Mouse (Mus musculus) MEL (cell line): ENCODE measurements around the gene Tnc. TPM values are rescaled to one million over a fixed set of nuclear protein-coding genes. Genes with fewer than 3 reads are reported as not detected.

Source experiments
- DNase-seq: peaks from one replicate; pipeline ENCODE4 v3.0.0; 2011; ENCODE audit warnings: low read depth, low spot score
- H3K27ac ChIP-seq: 2 replicates; pipeline ENCODE4 v1.5.1; 2012; ENCODE audit warnings: low read depth, mild to moderate bottlenecking, control low read depth, low read length, moderate library complexity; ENCODE audit not compliant: control insufficient read depth
- H3K27me3 ChIP-seq, 2 experiments: fragments of 150-350 bp in 1 of 2; sonication (generic) in 1 of 2; 2 replicates each; pipeline ENCODE4 v1.6.1; 2012; ENCODE audit warnings: low read length in 2 of 2, mild to moderate bottlenecking in 2 of 2, improper control_type of control experiment in 1 of 2, moderate library complexity in 1 of 2; ENCODE audit not compliant: insufficient read depth in 2 of 2, control insufficient read depth in 1 of 2
- H3K36me3 ChIP-seq, 2 experiments: 2 replicates each; pipeline ENCODE4 v1.6.1; 2012 to 2014; ENCODE audit warnings: low read length in 2 of 2, improper control_type of control experiment in 1 of 2, inconsistent platforms in 1 of 2, mild to moderate bottlenecking in 1 of 2; ENCODE audit not compliant: insufficient read depth in 2 of 2, control insufficient read depth in 1 of 2
- H3K4me1 ChIP-seq, 2 experiments: fragments of 150-350 bp in 1 of 2; sonication (generic) in 1 of 2; 2 replicates each; pipeline ENCODE4 v1.6.1; 2012; ENCODE audit warnings: low read length in 2 of 2, improper control_type of control experiment in 1 of 2, mild to moderate bottlenecking in 1 of 2; ENCODE audit not compliant: insufficient read depth in 2 of 2, control insufficient read depth in 1 of 2
- H3K4me3 ChIP-seq, 2 experiments: fragments of 150-350 bp in 1 of 2; sonication (generic) in 1 of 2; 2 replicates each; pipeline ENCODE4 v1.5.1; 2012; ENCODE audit warnings: low read depth in 2 of 2, low read length in 2 of 2, mild to moderate bottlenecking in 2 of 2, moderate library complexity in 2 of 2, control low read depth in 1 of 2, improper control_type of control experiment in 1 of 2; ENCODE audit not compliant: control insufficient read depth in 1 of 2, insufficient read depth in 1 of 2
- H3K79me2 ChIP-seq: 2 replicates; pipeline ENCODE4 v1.6.1; 2012; ENCODE audit warnings: mild to moderate bottlenecking, low read length, moderate library complexity; ENCODE audit not compliant: control insufficient read depth, poor library complexity, insufficient read depth
- H3K9ac ChIP-seq: 2 replicates; pipeline ENCODE4 v1.6.1; 2012; ENCODE audit warnings: low read depth, mild to moderate bottlenecking, control low read depth, low read length, moderate library complexity; ENCODE audit not compliant: control insufficient read depth, poor library complexity, severe bottlenecking
- H3K9me3 ChIP-seq: fragments of 150-350 bp; sonication (generic); replicated peaks from 2 replicates; pipeline ENCODE4 v1.6.1; 2012; ENCODE audit warnings: mild to moderate bottlenecking, low read length, improper control_type of control experiment, moderate library complexity; ENCODE audit not compliant: insufficient read depth
- BHLHE40 ChIP-seq: IDR thresholded peaks from 2 replicates; pipeline ENCODE4 v1.6.1; 2012; ENCODE audit warnings: low read depth, mild to moderate bottlenecking, inconsistent platforms, low read length, improper control_type of control experiment, borderline replicate concordance
- CHD1 ChIP-seq: IDR thresholded peaks from 2 replicates; pipeline ENCODE4 v1.6.1; 2012; ENCODE audit warnings: low read depth, mild to moderate bottlenecking, inconsistent platforms, low read length, improper control_type of control experiment
- ELF1 ChIP-seq: IDR thresholded peaks from 2 replicates; pipeline ENCODE4 v1.6.1; 2014; ENCODE audit warnings: low read depth, mild to moderate bottlenecking, inconsistent platforms, low read length, improper control_type of control experiment, moderate library complexity
- EP300 ChIP-seq, 2 experiments: IDR thresholded peaks; 2 replicates each; pipeline ENCODE4 v1.6.1; 2011; ENCODE audit warnings: improper control_type of control experiment in 2 of 2, low read length in 2 of 2, low read depth in 1 of 2, mild to moderate bottlenecking in 1 of 2
- ETS1 ChIP-seq: IDR thresholded peaks from 2 replicates; pipeline ENCODE4 v1.6.1; 2012; ENCODE audit warnings: low read depth, mild to moderate bottlenecking, inconsistent platforms, low read length, improper control_type of control experiment, moderate library complexity
- HCFC1 ChIP-seq: IDR thresholded peaks from 2 replicates; pipeline ENCODE4 v1.6.1; 2012; ENCODE audit warnings: low read depth, mild to moderate bottlenecking, inconsistent platforms, low read length, improper control_type of control experiment, moderate library complexity
- JUND ChIP-seq: IDR thresholded peaks from 2 replicates; pipeline ENCODE4 v1.6.1; 2011; ENCODE audit warnings: low read depth, mild to moderate bottlenecking, improper control_type of control experiment, low read length
- KAT2A ChIP-seq: conservative IDR thresholded peaks from 2 replicates; pipeline ENCODE4 v1.6.1; 2012; ENCODE audit warnings: low read depth, low read length, improper control_type of control experiment, inconsistent platforms
- MAZ ChIP-seq: IDR thresholded peaks from 2 replicates; pipeline ENCODE4 v1.6.1; 2012; ENCODE audit warnings: low read depth, mild to moderate bottlenecking, inconsistent platforms, low read length, improper control_type of control experiment
- MXI1 ChIP-seq: IDR thresholded peaks from 2 replicates; pipeline ENCODE4 v1.6.1; 2011; ENCODE audit warnings: mild to moderate bottlenecking, low read depth, low read length, improper control_type of control experiment
- MYB ChIP-seq: IDR thresholded peaks from 2 replicates; pipeline ENCODE4 v1.6.1; 2011; ENCODE audit warnings: mild to moderate bottlenecking, low read depth, low read length, improper control_type of control experiment
- MYC ChIP-seq: IDR thresholded peaks from 2 replicates; pipeline ENCODE4 v1.6.1; 2011; ENCODE audit warnings: low read depth, mild to moderate bottlenecking, low read length, improper control_type of control experiment, moderate library complexity
- NRF1 ChIP-seq: IDR thresholded peaks from 2 replicates; pipeline ENCODE4 v1.6.1; 2014; ENCODE audit warnings: low read depth, mild to moderate bottlenecking, inconsistent platforms, low read length, improper control_type of control experiment, moderate library complexity; ENCODE audit not compliant: poor library complexity, insufficient read depth, severe bottlenecking
- POLR2A ChIP-seq, 2 experiments: IDR thresholded peaks; 2 replicates each; pipeline ENCODE4 v1.6.1; 2011 to 2012; ENCODE audit warnings: low read length in 2 of 2, mild to moderate bottlenecking in 2 of 2, control low read depth in 1 of 2, improper control_type of control experiment in 1 of 2, low read depth in 1 of 2, moderate library complexity in 1 of 2; ENCODE audit not compliant: control insufficient read depth in 1 of 2, insufficient read depth in 1 of 2, poor library complexity in 1 of 2
- POLR2AphosphoS2 ChIP-seq: IDR thresholded peaks from 2 replicates; pipeline ENCODE4 v1.6.1; 2011; ENCODE audit warnings: low read length, improper control_type of control experiment
- POLR2AphosphoS5 ChIP-seq: IDR thresholded peaks from 2 replicates; pipeline ENCODE4 v1.6.1; 2012; ENCODE audit warnings: low read depth, borderline replicate concordance, mild to moderate bottlenecking, inconsistent platforms, low read length, moderate library complexity, mixed read lengths
- RAD21 ChIP-seq: IDR thresholded peaks from 2 replicates; pipeline ENCODE4 v1.6.1; 2011; ENCODE audit warnings: mild to moderate bottlenecking, low read depth, low read length, improper control_type of control experiment
- RCOR1 ChIP-seq: IDR thresholded peaks from 2 replicates; pipeline ENCODE4 v1.6.1; 2012; ENCODE audit warnings: low read depth, mild to moderate bottlenecking, inconsistent platforms, low read length, improper control_type of control experiment
- SIN3A ChIP-seq: IDR thresholded peaks from 2 replicates; pipeline ENCODE4 v1.6.1; 2012; ENCODE audit warnings: low read length, improper control_type of control experiment, inconsistent platforms
- SMC3 ChIP-seq: IDR thresholded peaks from 2 replicates; pipeline ENCODE4 v1.6.1; 2011; ENCODE audit warnings: low read depth, low read length, improper control_type of control experiment
- TAL1 ChIP-seq: IDR thresholded peaks from 2 replicates; pipeline ENCODE4 v1.6.1; 2012; ENCODE audit warnings: mild to moderate bottlenecking, inconsistent platforms, low read length, moderate library complexity, mixed read lengths
- TBP ChIP-seq: IDR thresholded peaks from 2 replicates; pipeline ENCODE4 v1.8.0; 2011; ENCODE audit warnings: low read depth, low read length, improper control_type of control experiment
- TCF12 ChIP-seq: IDR thresholded peaks from 2 replicates; pipeline ENCODE4 v1.6.1; 2014; ENCODE audit warnings: low read depth, mild to moderate bottlenecking, inconsistent platforms, low read length, improper control_type of control experiment, moderate library complexity
- UBTF ChIP-seq: IDR thresholded peaks from 2 replicates; pipeline ENCODE4 v1.6.1; 2012; ENCODE audit warnings: low read depth, mild to moderate bottlenecking, inconsistent platforms, low read length, improper control_type of control experiment, moderate library complexity, borderline replicate concordance; ENCODE audit not compliant: insufficient read depth
- USF1 ChIP-seq: IDR thresholded peaks from 2 replicates; pipeline ENCODE4 v1.6.1; 2014; ENCODE audit warnings: low read depth, mild to moderate bottlenecking, inconsistent platforms, low read length, improper control_type of control experiment, moderate library complexity
- ZKSCAN1 ChIP-seq: IDR thresholded peaks from 2 replicates; pipeline ENCODE4 v1.6.1; 2012; ENCODE audit warnings: low read depth, mild to moderate bottlenecking, inconsistent platforms, low read length, improper control_type of control experiment, moderate library complexity
- ZMIZ1 ChIP-seq: IDR thresholded peaks from 2 replicates; pipeline ENCODE4 v1.6.1; 2012; ENCODE audit warnings: low read depth, mild to moderate bottlenecking, inconsistent platforms, low read length, improper control_type of control experiment, moderate library complexity
- polyA plus RNA-seq, 2 experiments: library from polyadenylated mRNA; stranded (reverse) in 1 of 2; unstranded in 1 of 2; fragments of >175 nt in 1 of 2; fragments of >200 nt in 1 of 2; gene quantifications; 2 replicates each; pipeline versions ENCODE4 v1.2.1 to v1.2.4; 2012; ENCODE audit warnings: low replicate concordance in 2 of 2, low read depth in 1 of 2; ENCODE audit not compliant: insufficient read length in 2 of 2, insufficient read depth in 1 of 2, missing spikeins in 1 of 2
- total RNA-seq: library from RNA; depleted of rRNA; stranded (reverse); fragments of 300-350 nt; gene quantifications from 2 replicates; pipeline ENCODE4 v1.2.3, GENCODE M21; 2012

Tnc gene
- total and polyA plus RNA-seq, 3 experiments, result not detected

DNA sequence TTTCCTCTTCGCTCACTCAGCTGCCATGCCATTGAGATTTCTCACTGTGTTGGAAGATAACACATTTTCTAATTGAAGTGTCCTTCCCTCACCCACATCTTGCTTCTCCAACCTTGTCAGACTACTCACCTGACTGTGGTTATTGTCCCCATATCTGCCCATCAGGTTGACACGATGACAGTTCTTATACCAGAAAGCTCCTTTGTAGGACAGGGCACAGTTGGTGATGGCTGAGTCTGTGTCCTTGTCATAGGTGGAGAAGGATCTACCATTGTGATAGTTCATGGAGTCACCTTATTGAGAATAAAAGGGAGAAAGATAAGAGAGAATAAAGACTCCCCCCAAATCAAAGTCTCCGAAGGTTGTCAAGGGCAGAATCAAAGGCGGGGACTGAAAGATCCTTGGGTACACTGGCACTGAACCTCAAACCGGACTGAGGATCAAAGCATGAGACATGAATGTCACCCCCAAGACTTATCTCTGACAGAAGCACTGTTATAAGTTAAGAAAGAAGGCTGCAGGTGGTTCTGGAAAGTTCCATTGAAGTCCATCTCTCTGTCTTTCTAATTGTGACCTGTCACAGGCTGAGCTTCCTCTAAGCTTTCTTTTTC, 84.9 kb downstream of the Tnc start:
- no peaks in the 10 kb centered on the region for H3K27me3 ChIP-seq
- DNase-seq, result no peak
- no peaks in the 10 kb centered on the region for H3K79me2 ChIP-seq
- H3K4me1 ChIP-seq, result no peaks in the 10 kb centered on the region
- no peaks in the 10 kb centered on the region for H3K36me3 ChIP-seq
- no peaks in the 10 kb centered on the region for H3K9me3 ChIP-seq
- TF ChIP-seq HCFC1 (no peak), ETS1 (no peak), MAZ (no peak), TBP (no peak), JUND (no peak), SMC3 (no peak), CHD1 (no peak), SIN3A (no peak), KAT2A (no peak), UBTF (no peak), ELF1 (no peak), BHLHE40 (no peak), ZKSCAN1 (no peak), POLR2AphosphoS2 (no peak), NRF1 (no peak), USF1 (no peak), MYB (no peak), RAD21 (no peak), RCOR1 (no peak), POLR2AphosphoS5 (no peak)
- H3K27ac ChIP-seq, result no peak overlapping the region
- H3K9ac ChIP-seq, result no peak overlapping the region
- no peak overlapping the region for H3K4me3 ChIP-seq

DNA sequence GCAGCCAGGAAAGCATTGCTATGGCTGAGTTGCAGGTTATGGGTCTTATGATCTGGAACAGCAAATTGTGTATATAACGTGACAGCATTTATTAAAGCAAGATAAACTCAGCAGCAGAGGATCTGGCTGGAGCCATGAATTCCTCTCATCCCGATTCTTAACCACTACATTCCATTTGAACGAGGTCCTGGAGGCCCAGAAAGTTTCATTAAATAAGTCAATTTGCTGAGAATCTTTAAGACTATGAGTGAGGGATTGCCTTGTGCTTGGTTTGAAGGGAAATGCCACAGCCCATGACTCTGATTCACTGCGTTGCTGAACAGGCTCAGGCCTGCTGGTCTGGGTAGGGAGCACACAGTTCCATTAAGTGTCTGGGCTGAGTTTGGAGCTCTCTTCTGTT, 88.2 kb downstream of the Tnc start:
- TF ChIP-seq ETS1, result no peak
- no peak for TF ChIP-seq SMC3
- no peak for TF ChIP-seq RAD21
- no peak for TF ChIP-seq TAL1
- no peak for TF ChIP-seq POLR2A (IDR thresholded peaks at IDR 0.05; ENCODE audit: control insufficient read depth in 1 of 2, insufficient read depth in 1 of 2, low read depth in 1 of 2, low read length in 2 of 2, poor library complexity in 1 of 2)
- TF ChIP-seq ZMIZ1, result no peak
- TF ChIP-seq MYC, result no peak
- TF ChIP-seq CHD1, result no peak
- TF ChIP-seq JUND, result no peak
- no peak for TF ChIP-seq MXI1
- TF ChIP-seq UBTF, result no peak
- TF ChIP-seq EP300 (IDR thresholded peaks at IDR 0.05; ENCODE audit: low read depth in 1 of 2, low read length in 2 of 2), result no peak
- TF ChIP-seq POLR2AphosphoS2, result no peak
- no peak for TF ChIP-seq MYB
- TF ChIP-seq TCF12, result no peak
- no peaks in the 10 kb centered on the region for H3K4me1 ChIP-seq
- DNase-seq, result no peak
- no peaks in the 10 kb centered on the region for H3K79me2 ChIP-seq
- no peak overlapping the region for H3K4me3 ChIP-seq
- H3K36me3 ChIP-seq, result no peaks in the 10 kb centered on the region
- H3K9me3 ChIP-seq, result no peaks in the 10 kb centered on the region
- no peak overlapping the region for H3K9ac ChIP-seq
- H3K27ac ChIP-seq, result no peak overlapping the region
- no peaks in the 10 kb centered on the region for H3K27me3 ChIP-seq
